Mouse (Mus musculus): ENCODE data around the gene Dtnb.

GRCm38 (mm10) chr12:3547506-3547905, 24.7 kb upstream of the Dtnb start:
- TF ChIP-seq NANOG (IDR thresholded peaks at IDR 0.05; ENCODE audit: borderline replicate concordance, low read length) = no peak
- TF ChIP-seq CTCF (conservative IDR thresholded peaks at IDR 0.05; ENCODE audit: low read length) = no peak
